Comparison of ENCODE assay signal across 19 mouse cellular contexts in genomic region chr6:50215373-50215745, GRCm38 (mm10). TPM values are rescaled to one million over a fixed set of nuclear protein-coding genes. Genes with fewer than 3 reads are reported as not detected.
DNase-seq lines count a peak whose midpoint lies in the region; ATAC-seq lines count a peak whose summit lies in the region.
"Had no signal": no experiment of that assay in that cellular context is flagged by ENCODE, and none has a peak within 500 bp of the region (broad histone marks: within the 10 kb centered on the region; RNA-seq: fewer than 3 reads in every experiment).

No protein-coding gene starts in this region.

- peak; percentile 28; the same call in 1 of the 2 replicates for ATAC-seq in frontal cortex, adult (ENCODE audit: low TSS enrichment)
- no peak for ATAC-seq in kidney, embryonic 15.5 days (replicated peaks; ENCODE audit: low FRiP score)
- no peak for ATAC-seq in inflammation-experienced regulatory T-cells, adult 6 months
- ATAC-seq: forebrain, embryonic 16.5 days; intestine, embryonic 15.5 days had no signal

- H3K9me3 ChIP-seq in kidney, embryonic 15.5 days (replicated peaks) = no peaks in the 10 kb centered on the region
- H3K9me3 ChIP-seq: heart, embryonic 13.5 days; intestine, embryonic 15.5 days; liver, embryonic 15.5 days had no signal

- H3K4me1 ChIP-seq in kidney, embryonic 15.5 days = peaks cover 5% of the 10 kb centered on the region; the same call in 1 of the 2 replicates
- H3K4me1 ChIP-seq: intestine, embryonic 15.5 days had no signal

- WGBS in kidney, embryonic 15.5 days = 86% methylated on average over 2 of the region's 2 CpGs

- no peak for DNase-seq in frontal cortex, adult 2 months (ENCODE audit: extremely low spot score in 1 of 2, low spot score in 1 of 2)
- DNase-seq in kidney, adult 18-20 months = peak; percentile 16
- peak; percentile 66 for DNase-seq in retina, postnatal 1 day
- DNase-seq in retina, embryonic 14.5 days (ENCODE audit: low spot score) = no peak
- DNase-seq in kidney, postnatal 36 days = peak; percentile 35 to 40
- DNase-seq: cerebellum, adult 18-20 months; gastrocnemius, postnatal 10 days; lung, postnatal 4 days; right cerebral cortex, postnatal 4 days; thymus, postnatal 25 days had no signal

- H3K9ac ChIP-seq in kidney, embryonic 15.5 days = no peak overlapping the region
- H3K9ac ChIP-seq: heart, embryonic 13.5 days; intestine, embryonic 15.5 days; liver, embryonic 15.5 days had no signal

- H3K4me3 ChIP-seq in kidney, embryonic 15.5 days (replicated peaks) = no peak overlapping the region
- H3K4me3 ChIP-seq: erythroblast, embryonic 14.5 days; heart, embryonic 13.5 days; intestine, embryonic 15.5 days; liver, embryonic 15.5 days had no signal

- H3K4me2 ChIP-seq in kidney, embryonic 15.5 days = no peak overlapping the region
- H3K4me2 ChIP-seq: heart, embryonic 13.5 days; intestine, embryonic 15.5 days; liver, embryonic 15.5 days; midbrain, embryonic 11.5 days had no signal

- no peaks in the 10 kb centered on the region for H3K27me3 ChIP-seq in kidney, embryonic 15.5 days
- H3K27me3 ChIP-seq: heart, embryonic 13.5 days; intestine, embryonic 15.5 days; liver, embryonic 15.5 days had no signal

- no peak overlapping the region for H3K27ac ChIP-seq in kidney, embryonic 15.5 days
- H3K27ac ChIP-seq: heart, embryonic 13.5 days; intestine, embryonic 15.5 days; liver, embryonic 15.5 days had no signal

- no peaks in the 10 kb centered on the region for H3K36me3 ChIP-seq in kidney, embryonic 15.5 days
- H3K36me3 ChIP-seq: heart, embryonic 13.5 days; intestine, embryonic 15.5 days; liver, embryonic 15.5 days had no signal

RNA-seq across cellular contexts. Expression of gene Gsdme, which starts 48.3 kb away (rescaled TPM):
- polyA plus RNA-seq in frontal cortex, adult 2 months (2012; rRNA removed) = 11.1 and 11.6 TPM in 2 replicates
- 56.2 and 59.0 TPM in 2 replicates for polyA plus RNA-seq in kidney, embryonic 15.5 days (2015; fragmentation: Nextera tagmentation; extraction: Ambion mirVana)
- polyA plus RNA-seq in inflammation-experienced regulatory T-cells, adult 6 months (2017; shearing (Covaris generic)) = 10 to 100 TPM; 13.9 to 18.5 (median 15.4) TPM

Comparison
In these comparisons a context has a peak if more than half of its experiments do, and no peak if none do; other contexts are left out.
1. DNase-seq: peak in kidney, adult 18-20 months (single experiment), retina, postnatal 1 day (single experiment) and kidney, postnatal 36 days (2 of 2); none in frontal cortex, adult 2 months (0 of 2) and retina, embryonic 14.5 days (single experiment).